Mouse (Mus musculus): Measurements from ENCODE around the gene Cyb5d1.
"Not testable (repeated sequence)": the region's sequence is repeated elsewhere in the genome, so short reads cannot be mapped to it uniquely, and the experiment has no call there.

The Cyb5d1 gene

DNA sequence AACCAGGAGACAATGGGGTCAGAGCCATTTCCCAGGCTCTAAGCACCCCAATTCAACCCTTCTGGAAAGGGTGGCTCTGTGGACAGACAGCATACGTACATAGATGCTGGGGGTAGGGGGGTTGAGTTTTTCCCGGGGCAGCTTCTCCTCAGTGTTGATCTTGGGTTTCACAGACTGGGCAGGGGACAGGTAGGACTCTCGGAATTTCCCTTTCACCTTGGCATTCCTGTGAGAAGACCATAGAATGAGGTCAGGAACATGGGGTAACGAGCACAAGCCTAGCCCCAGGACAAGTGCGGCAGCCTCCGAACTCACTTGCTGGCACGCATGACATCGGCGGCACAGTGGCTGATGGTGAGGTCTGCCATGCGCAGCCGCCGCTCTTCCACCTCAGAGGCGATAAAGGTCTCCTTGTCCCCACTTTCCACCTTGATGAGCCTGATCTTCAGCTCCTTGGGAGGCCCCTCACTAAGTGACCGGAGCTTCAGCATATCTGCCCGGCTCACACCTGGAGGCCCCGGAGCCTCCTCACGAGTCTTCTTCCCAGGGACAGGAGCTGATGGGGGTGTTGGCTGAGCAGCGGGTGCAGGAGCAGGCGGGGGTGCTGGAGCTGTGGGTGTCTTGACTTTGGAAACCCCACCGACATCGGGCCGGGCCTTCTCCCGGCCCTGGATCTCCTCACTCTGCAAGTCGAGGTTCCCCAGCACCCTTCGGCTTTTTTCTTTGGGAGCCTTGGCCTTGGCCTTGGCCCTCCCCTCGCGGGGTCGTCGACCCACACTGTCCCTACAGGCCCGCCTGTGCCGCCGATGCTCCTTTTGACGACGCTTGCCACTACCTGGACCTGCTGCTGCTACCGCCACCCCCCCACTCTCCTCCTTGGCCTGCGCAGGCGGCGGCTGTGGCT is 8.5 kb upstream of the Cyb5d1 start:
- DNase-seq (ENCODE audit: low spot score), result no peak

GRCm38 (mm10) chr11:69401987-69402386 is 6.6 kb upstream of the Cyb5d1 start:
- DNase-seq (ENCODE audit: low spot score), result no peak

DNA sequence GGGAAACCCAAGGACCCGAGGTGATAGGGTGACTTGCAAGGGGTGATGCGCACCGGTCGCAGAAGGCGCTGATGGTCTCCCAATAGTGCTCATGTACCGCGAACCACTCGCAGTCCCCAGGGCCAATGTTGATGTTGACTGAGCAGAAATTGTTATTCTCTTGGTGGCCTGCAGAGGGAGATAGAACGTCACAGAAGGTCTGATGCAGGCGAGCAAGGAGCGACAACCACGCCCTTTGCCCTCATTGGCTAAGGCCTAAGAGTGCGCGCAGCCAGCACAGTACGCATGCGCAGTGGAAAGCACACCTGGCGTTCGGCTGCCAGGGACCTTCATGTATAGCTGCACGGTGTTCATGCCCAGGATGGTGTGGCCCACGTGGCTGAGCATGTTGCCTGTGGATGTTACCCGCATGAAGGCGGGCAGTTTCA is 5.8 kb upstream of the Cyb5d1 start:
- no peak for DNase-seq (ENCODE audit: low spot score)

DNA sequence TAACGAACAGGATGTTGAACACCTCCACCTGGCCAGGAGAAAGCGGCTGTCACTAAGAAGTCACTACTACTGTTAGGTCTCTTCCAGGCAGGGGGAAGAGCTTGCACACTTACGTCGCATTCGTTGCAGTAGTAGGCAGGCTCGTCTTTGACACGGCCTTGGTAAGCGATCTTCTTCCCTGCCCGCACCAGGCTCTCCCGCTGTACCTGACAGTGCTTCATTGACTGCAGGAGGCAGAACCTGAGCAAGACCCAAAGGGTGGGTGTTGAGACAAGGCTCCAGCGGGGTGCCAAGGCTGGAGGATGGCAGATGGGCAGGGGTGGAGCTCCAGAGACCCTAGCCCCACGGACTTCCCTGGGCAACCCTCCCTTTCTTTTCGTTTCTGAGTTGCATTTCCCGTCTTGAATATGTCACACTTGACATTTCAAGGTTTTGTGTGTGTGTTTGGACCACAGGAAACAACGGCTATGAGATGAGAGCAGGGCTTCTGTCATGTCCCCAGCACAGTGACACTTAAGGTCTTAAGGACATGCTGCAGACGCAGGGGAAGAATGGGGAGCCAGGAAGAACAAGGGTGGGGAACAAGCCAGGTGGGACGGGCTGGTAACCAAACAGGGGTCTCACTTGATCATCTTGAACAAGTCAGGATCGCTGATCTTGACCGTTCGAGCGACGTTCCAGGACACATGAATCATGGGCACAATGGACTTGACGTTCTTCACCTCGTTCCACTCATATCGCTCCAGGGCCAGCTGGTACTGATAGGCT is 4.8 kb upstream of the Cyb5d1 start:
- no peak for DNase-seq (ENCODE audit: low spot score)

DNA sequence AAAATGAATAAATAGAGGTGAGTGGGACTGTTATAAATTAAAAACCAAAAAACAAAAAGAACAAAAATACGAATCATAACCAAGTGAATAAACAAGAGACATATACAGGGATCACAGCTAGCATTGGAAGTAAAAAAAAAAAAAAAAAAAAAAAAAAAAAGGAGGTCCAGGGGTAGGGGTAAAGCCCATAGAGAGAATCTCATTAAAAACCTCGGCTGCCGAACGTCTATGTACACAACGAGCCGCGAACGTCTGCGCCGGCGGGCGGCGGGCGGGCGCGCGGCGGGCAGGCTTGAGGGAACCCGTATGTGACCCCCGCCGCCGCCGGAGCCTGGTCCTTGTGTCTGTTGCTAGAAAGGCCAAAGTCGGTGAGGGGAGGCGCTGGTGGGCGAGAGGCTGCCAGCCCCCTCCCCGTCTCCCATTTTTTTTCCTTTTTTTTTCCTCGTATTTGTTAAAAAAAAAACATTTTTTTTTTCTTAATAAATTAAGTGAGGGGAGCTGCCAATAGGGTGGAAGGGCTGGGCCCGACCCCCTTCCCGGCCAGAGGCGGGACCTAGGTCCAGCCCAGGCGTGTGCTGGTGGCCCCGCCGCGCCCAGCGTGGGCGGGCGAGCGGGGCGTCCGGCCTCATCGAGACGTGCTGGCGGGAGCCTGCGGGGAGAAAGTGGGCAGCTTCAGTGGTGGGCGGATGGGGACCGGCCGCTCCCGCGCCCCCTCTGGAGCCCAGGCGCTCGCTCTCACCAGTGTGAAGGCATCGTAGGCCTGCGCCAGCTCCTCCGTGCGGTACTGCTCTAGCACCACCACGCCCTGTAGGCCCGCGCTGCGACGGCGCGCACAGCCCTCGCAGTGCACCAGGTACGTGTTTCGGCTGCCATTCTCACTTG is 4.0 kb upstream of the Cyb5d1 start:
- DNase-seq (ENCODE audit: low spot score), result no peak

DNA sequence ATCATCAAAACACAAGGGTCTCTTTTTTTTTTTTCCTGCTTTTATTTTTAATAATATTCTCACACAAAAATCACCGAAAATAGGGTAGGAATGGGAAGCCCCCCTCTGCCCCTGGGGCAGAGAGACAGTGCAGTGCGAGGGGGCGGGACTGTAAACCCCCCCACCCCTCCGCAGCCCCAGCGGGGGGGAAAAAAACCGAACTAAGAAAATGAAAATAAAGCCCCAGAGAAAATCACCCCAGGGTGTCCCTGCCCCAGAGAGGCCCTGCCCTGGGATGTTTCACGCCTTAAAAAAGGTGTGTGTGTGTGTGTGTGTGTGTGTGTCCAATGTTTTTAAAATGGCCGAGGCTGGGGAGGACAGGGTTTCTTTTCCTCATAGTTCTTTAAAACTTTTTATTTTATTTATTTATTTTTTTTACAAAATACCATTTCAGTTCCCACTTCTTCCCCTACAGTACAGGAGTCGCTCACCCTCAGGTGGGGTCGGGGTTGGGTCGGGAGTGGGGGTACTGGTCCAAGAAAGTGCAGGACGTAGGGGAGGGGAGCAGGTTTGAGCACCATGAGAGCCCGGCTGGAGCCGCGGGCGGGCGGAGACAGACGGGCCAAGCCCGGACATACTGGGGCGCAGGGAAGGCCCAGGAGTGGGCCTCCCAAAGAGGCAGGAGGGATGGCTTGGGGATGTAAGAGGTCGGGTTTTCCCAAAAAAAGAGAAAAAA is 3.2 kb upstream of the Cyb5d1 start:
- no peak for DNase-seq (ENCODE audit: low spot score)

DNA sequence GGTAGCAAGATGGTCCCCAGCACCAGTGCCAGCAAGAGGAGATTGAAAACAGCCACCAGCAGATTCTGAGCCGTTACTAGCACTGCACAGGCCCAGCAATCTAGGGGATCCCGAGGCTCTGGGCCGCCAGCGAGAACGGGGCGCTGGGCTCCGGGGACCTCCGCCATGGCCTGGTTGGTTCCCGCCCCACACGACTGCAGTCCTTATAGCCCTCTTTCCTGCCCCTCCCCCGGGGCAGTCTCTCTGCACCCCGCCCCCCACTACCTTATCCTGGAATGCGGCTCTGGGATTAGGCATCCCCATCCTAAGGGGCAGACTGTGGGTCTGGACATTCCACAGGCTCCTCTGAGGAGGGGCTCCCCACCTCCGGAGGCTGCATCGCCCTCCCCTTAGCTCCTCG is 2.6 kb upstream of the Cyb5d1 start, which contains the start of gene Tmem88:
Gene Tmem88 (minus strand): TSS at position 176 of the 400 bp plus-strand sequence.
- DNase-seq (ENCODE audit: low spot score), result no peak

- DNase-seq (ENCODE audit: low spot score), result no peak
Measured at GRCm38 (mm10) chr11:69397581-69398057, 2.2 kb upstream of the Cyb5d1 start.

DNA sequence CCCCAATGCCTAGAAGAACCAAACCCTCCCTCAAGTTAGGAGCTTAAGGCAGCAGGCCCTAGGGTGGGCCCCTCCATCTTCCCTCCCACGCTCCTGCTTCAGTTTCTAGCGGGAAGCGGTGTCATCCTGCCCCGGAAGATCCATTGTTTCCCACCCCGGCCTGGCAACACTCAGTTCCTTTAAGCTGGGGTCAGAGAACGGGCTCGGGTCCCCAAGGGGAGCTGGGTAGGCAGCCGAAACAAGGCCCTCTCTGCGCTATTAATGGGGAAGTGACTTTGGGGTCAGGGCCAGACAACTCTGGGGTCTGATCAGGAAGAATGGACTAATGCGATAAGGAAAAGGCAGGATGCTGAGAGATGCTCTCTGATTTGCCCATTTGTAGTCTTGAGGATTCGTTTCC is 1.3 kb upstream of the Cyb5d1 start:
- no peak for DNase-seq (ENCODE audit: low spot score)

DNA sequence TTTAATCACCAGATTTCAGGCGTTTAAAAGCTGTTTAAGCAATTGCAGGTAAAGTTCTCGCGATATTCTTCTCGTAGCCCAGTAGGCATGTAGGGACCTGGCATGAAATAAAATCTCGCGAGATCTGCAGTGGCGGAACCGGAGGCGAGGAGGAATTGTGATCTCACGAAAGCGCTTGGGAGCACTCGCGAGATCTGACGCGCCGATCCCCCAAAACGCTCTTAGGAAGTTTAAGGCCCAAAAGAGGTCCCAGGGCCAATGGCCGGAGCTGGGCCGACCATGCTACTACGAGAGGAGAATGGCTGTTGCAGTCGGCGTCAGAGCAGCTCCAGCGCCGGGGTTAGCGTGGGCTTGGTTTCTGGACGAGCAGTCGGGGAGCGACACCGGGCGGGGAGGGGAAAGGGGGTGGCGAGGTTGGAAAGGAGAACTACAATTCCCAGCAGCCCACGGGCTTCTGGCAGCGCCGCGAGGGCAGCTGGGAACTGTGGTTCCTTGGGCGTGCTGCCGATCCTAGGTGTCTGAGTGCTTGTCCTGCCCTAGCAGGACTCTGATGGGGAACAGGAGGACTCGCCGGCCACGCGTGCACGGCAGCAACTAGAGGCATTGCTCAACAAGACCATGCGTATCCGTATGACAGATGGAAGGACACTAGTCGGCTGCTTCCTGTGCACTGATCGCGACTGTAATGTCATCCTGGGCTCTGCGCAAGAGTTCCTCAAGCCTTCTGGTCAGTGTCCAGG is 373 bp upstream of the Cyb5d1 start:
- DNase-seq (ENCODE audit: low spot score), result peak; percentile 94

- not testable (repeated sequence) for DNase-seq (ENCODE audit: low spot score)
Measured at GRCm38 (mm10) chr11:69394591-69395167, 752 bp downstream of the Cyb5d1 start.

DNA sequence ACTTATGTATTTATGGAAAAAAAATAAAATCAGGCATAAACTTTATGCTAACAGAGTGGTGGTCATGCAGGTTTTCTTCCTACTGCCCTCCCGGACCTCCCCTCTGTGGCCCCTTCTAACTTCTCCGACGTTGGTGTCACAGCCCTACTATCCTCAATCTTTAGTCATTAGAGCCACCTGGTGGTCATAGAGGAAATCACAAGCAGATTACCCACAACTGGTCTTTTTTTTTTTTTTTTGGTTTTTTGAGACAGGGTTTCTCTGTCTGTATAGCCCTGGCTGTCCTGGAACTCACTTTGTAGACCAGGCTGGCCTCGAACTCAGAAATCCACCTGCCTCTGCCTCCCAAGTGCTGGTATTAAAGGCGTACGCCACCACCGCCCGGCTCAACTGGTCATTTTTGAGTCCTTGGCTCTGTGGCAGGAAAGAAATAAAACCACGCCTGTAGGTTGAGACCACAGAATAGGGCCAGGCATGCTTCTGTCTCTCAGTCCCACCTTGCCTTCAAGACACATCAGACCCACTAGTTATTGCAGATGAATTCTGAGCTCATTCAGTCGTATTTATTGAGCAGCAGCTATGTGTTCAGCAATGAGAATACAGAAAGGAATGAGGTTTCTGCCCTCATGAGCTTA is 4.9 kb downstream of the Cyb5d1 start:
- no peak for DNase-seq (ENCODE audit: low spot score)

DNA sequence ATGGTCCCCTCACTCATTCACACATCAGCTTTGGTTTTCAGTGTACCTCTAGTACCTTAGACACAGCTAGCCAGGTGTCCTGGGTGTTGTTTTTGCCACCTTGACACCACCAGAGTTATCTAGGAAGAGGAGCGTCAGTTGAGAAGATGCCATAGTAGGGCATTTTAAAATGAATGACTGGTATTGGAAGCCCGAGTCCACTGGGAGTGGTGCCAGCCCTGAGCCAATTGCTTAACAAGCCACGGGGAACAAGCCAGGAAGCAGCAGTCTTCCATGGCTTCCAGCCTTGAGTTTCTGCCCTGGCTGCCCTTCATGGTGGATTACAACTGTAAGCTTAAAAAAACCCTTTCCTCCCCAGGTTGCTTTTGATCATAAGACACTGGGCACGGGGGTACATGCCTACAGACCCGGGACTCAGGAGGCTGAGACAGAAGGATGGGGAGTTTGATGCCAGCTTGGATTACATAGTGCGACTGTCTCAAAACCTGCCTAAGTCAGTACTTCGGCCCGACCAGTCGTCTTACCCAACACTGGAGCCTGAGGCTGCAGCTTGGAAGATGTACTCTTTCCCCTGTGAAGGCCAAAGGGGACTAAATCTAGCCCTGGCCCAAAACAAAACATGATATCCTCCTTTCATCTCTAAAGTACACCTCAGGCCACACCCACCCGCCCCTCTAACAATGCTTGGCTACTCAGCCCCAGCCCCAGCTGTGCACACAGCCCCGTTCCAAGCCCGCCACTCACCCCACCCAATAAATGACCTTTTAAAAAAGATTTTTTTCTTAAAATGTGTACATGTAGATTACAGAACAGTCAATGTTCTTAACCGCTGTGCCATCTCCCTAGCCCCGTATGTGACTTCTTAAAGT is 5.7 kb downstream of the Cyb5d1 start:
- no peak for DNase-seq (ENCODE audit: low spot score)

DNA sequence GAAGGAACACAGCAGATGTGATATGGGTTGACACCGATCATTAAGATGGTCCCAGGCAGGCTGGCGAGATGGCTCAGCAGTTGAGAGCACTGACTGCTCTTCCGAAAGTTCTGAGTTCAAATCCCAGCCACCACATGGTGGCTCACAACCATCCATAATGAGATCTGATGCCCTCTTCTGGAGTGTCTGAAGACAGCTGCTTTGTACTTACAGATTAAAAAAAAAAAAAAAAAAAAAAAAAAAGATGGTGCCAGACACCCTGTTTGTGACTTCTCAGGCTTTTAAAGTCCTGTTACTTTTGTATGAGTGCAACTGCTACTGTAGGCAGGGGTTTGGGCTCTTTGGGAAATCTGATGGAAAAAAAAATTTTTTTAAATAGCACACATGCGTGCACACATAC is 6.8 kb downstream of the Cyb5d1 start:
- DNase-seq (ENCODE audit: low spot score), result no peak

GRCm38 (mm10) chr11:69386758-69387157 is 8.7 kb downstream of the Cyb5d1 start:
- no peak for DNase-seq (ENCODE audit: low spot score)

- no peak for DNase-seq (ENCODE audit: low spot score)
Measured at GRCm38 (mm10) chr11:69384979-69385378, 10.5 kb downstream of the Cyb5d1 start.

DNA sequence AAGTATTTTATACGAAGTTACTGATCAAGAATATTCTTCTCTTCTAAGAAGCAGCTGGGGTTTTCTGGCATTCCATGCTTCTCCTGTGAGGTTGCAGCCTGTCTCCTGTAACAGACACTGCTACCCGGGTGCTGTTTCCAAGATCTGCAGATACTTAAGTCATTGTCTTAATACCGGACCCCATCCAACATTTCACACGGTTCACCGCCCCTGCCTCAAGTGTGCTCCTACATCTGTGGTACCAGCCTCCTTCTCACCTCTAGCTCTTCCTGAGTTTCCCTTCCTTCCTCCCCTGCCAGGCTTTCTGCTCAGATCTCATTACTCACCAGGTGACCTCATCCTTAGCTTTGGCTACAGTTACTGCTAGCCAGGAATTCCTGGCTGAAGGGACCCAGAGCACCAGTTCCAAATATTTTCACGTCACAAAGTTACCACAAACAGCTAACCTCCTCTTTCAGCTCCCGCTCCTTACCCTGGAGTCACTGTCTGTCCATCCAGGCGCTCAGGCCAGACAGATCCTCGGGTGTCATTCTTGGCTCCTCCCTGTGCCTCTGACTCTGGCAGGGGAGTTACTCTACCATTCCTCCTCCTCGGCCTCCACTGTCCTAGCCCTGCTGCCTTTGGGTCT is 12.8 kb downstream of the Cyb5d1 start:
- no peak for DNase-seq (ENCODE audit: low spot score)

DNA sequence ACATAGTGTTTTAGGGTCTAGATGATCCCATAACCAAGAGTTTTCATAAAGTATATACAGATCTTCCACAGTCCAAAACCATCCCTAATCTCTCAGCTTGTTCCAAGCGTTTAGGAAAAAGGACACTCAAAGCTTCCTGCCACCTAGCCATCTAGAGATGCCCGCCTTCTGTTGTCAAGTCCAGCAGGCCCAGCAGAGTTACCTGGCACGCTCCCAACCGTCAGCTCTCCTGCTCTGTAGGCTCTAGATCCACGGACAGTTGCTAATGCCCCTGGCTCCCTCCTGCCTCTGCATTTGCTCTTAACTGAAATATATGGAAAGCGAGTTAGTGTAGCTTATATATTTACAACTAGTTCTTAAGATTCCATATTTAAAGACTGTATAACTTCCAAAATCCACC is 14.1 kb downstream of the Cyb5d1 start:
- DNase-seq (ENCODE audit: low spot score), result no peak

All from ovary, postnatal 10 days (tissue).